Mouse (Mus musculus) heart, postnatal 0 days (tissue): ENCODE data around the gene Adgb. TPM values are rescaled to one million over a fixed set of nuclear protein-coding genes. Genes with fewer than 3 reads are reported as not detected.
A peak's percentile ranks its signal among the peaks of the same experiment; 100 is the strongest.

Experiments used
- ATAC-seq: fragments of 200-750 bp; cut with Nextera tagmentation; 2 replicates; pipeline ENCODE4 v1.8.0; 2017; ENCODE audit warnings: low read depth, moderate number of reproducible peaks, moderate library complexity; ENCODE audit not compliant: insufficient read depth
- DNase-seq: peaks from one replicate; pipeline ENCODE4 v3.0.0-alpha.2; 2016; ENCODE audit warnings: low spot score
- H3K27ac ChIP-seq: fragments of 300-500 bp; sonication (generic); 2 replicates; pipeline ENCODE4 v1.5.1; 2014; ENCODE audit warnings: low read depth, mild to moderate bottlenecking
- H3K27me3 ChIP-seq: fragments of 300-500 bp; sonication (generic); 2 replicates; pipeline ENCODE4 v1.6.1; 2014; ENCODE audit warnings: low read length, mixed read lengths; ENCODE audit not compliant: control insufficient read depth, insufficient read depth
- H3K36me3 ChIP-seq: fragments of 300-500 bp; sonication (generic); replicated peaks from 2 replicates; pipeline ENCODE4 v1.6.1; 2014; ENCODE audit warnings: low read length, mixed read lengths; ENCODE audit not compliant: control insufficient read depth, insufficient read depth
- H3K4me1 ChIP-seq: fragments of 300-500 bp; sonication (generic); 2 replicates; pipeline ENCODE4 v1.6.1; 2014; ENCODE audit warnings: antibody characterized with exemption; ENCODE audit not compliant: control insufficient read depth, insufficient read depth
- H3K4me2 ChIP-seq: fragments of 300-500 bp; sonication (generic); 2 replicates; pipeline ENCODE4 v1.6.1; 2014; ENCODE audit warnings: low read depth, mild to moderate bottlenecking, low read length, moderate library complexity
- H3K4me3 ChIP-seq: fragments of 300-500 bp; sonication (generic); 2 replicates; pipeline ENCODE4 v1.5.1; 2014; ENCODE audit warnings: low read depth, low read length
- H3K9ac ChIP-seq: fragments of 300-500 bp; sonication (generic); replicated peaks from 2 replicates; pipeline ENCODE4 v1.6.1; 2014; ENCODE audit warnings: low read depth, low read length, mixed read lengths
- H3K9me3 ChIP-seq: fragments of 300-500 bp; sonication (generic); replicated peaks from 2 replicates; pipeline ENCODE4 v1.6.1; 2016; ENCODE audit warnings: low read length; ENCODE audit not compliant: control insufficient read depth
- CTCF ChIP-seq: IDR thresholded peaks from 2 replicates; pipeline ENCODE4 v1.5.1; 2016; ENCODE audit warnings: antibody characterized with exemption, control low read depth, low read depth
- EP300 ChIP-seq: IDR thresholded peaks from 2 replicates; pipeline ENCODE4 v1.6.1; 2016; ENCODE audit warnings: antibody characterized with exemption, low read depth
- WGBS: fragments of 180-500 bp; shearing (Covaris S2); extraction: QIAGEN DNeasy Blood & Tissue Kit; methylation state at CpG from one replicate; pipeline ENCODE4 v1.1.7; 2014; 5-methylcytosine and 5-hydroxymethylcytosine counted together
- polyA plus RNA-seq: library from polyadenylated mRNA; unstranded; fragments of >200 nt; fragmentation: Nextera tagmentation; extraction: Ambion mirVana; gene quantifications from 2 replicates; pipeline ENCODE4 v1.2.1, GENCODE M21; 2015
- total RNA-seq: library from RNA; depleted of rRNA; stranded (reverse); fragments of >200 nt; gene quantifications from 2 replicates; pipeline ENCODE4 v1.2.3, GENCODE M21; 2014; ENCODE audit warnings: low replicate concordance

Adgb gene
- total and polyA plus RNA-seq, 2 experiments from 2014 or later: 0.07 TPM; not detected in 1

- Histone ChIP-seq H3K4me1 (no peaks in the 10 kb centered on the region), H3K9me3 (no peaks in the 10 kb centered on the region), H3K9ac (no peak overlapping the region), H3K27me3 (no peaks in the 10 kb centered on the region), H3K36me3 (no peaks in the 10 kb centered on the region), H3K4me3 (no peak overlapping the region), H3K27ac (no peak overlapping the region), H3K4me2 (peak overlapping the region; percentile 45)
- 66% methylated on average over 10 of the region's 10 CpGs for WGBS
- TF ChIP-seq CTCF (no peak), EP300 (no peak)
- DNase-seq (no peak), ATAC-seq (no peak)
Measured at GRCm38 (mm10) chr10:10320364-10321083, 151.6 kb downstream of the Adgb start.

- no peak overlapping the region for H3K4me2 ChIP-seq
- no peak overlapping the region for H3K4me3 ChIP-seq
- WGBS: 77% methylated on average over 3 of the region's 3 CpGs
- H3K36me3 ChIP-seq: no peaks in the 10 kb centered on the region
- ATAC-seq (no peak), DNase-seq (no peak)
- H3K9ac ChIP-seq: no peak overlapping the region
- no peak overlapping the region for H3K27ac ChIP-seq
- no peaks in the 10 kb centered on the region for H3K9me3 ChIP-seq
- no peaks in the 10 kb centered on the region for H3K27me3 ChIP-seq
- no peaks in the 10 kb centered on the region for H3K4me1 ChIP-seq
- TF ChIP-seq CTCF: no peak
- no peak for TF ChIP-seq EP300
Measured at GRCm38 (mm10) chr10:10318086-10318485, 154.0 kb downstream of the Adgb start.

- no peaks in the 10 kb centered on the region for H3K36me3 ChIP-seq
- H3K9me3 ChIP-seq: no peaks in the 10 kb centered on the region
- H3K4me1 ChIP-seq: no peaks in the 10 kb centered on the region
- no peaks in the 10 kb centered on the region for H3K27me3 ChIP-seq
- WGBS: 73% methylated on average over 2 of the region's 2 CpGs
- DNase-seq (no peak), ATAC-seq (no peak)
- no peak overlapping the region for H3K4me3 ChIP-seq
- H3K4me2 ChIP-seq: no peak overlapping the region
- no peak overlapping the region for H3K27ac ChIP-seq
- no peak overlapping the region for H3K9ac ChIP-seq
- TF ChIP-seq EP300: no peak
- no peak for TF ChIP-seq CTCF
Measured at GRCm38 (mm10) chr10:10315631-10316030, 156.5 kb downstream of the Adgb start.

- H3K27me3 ChIP-seq: no peaks in the 10 kb centered on the region
- ATAC-seq: no peak
- H3K27ac ChIP-seq: no peak overlapping the region
- no peaks in the 10 kb centered on the region for H3K4me1 ChIP-seq
- TF ChIP-seq EP300 (no peak), CTCF (no peak)
- H3K9me3 ChIP-seq: no peaks in the 10 kb centered on the region
- no peak overlapping the region for H3K4me3 ChIP-seq
- H3K4me2 ChIP-seq: no peak overlapping the region
- no peaks in the 10 kb centered on the region for H3K36me3 ChIP-seq
- no peak for DNase-seq
- H3K9ac ChIP-seq: no peak overlapping the region
- 66% methylated on average over 5 of the region's 5 CpGs for WGBS
Measured at GRCm38 (mm10) chr10:10314521-10314920, 157.6 kb downstream of the Adgb start.

GRCm38 (mm10) chr10:10309877-10310426 is 162.2 kb downstream of the Adgb start:
- WGBS: 53% methylated on average over 8 of the region's 8 CpGs
- DNase-seq: no peak
- no peaks in the 10 kb centered on the region for H3K36me3 ChIP-seq
- H3K27me3 ChIP-seq: no peaks in the 10 kb centered on the region
- no peak overlapping the region for H3K9ac ChIP-seq
- no peak overlapping the region for H3K4me3 ChIP-seq
- TF ChIP-seq CTCF: no peak
- no peaks in the 10 kb centered on the region for H3K4me1 ChIP-seq
- no peaks in the 10 kb centered on the region for H3K9me3 ChIP-seq
- ATAC-seq: no peak
- no peak overlapping the region for H3K27ac ChIP-seq
- no peak overlapping the region for H3K4me2 ChIP-seq

GRCm38 (mm10) chr10:10309056-10309455 is 163.1 kb downstream of the Adgb start:
- Histone ChIP-seq H3K9me3 (no peaks in the 10 kb centered on the region), H3K4me3 (no peak overlapping the region), H3K4me1 (no peaks in the 10 kb centered on the region), H3K4me2 (no peak overlapping the region), H3K27me3 (no peaks in the 10 kb centered on the region), H3K36me3 (no peaks in the 10 kb centered on the region), H3K9ac (no peak overlapping the region), H3K27ac (no peak overlapping the region)
- TF ChIP-seq EP300 (no peak), CTCF (no peak)
- WGBS: 74% methylated on average over 4 of the region's 4 CpGs
- DNase-seq (no peak), ATAC-seq (no peak)
